Mouse (Mus musculus) lung, embryonic 14.5 days (tissue): ENCODE results near the gene Fsip1. TPM values are rescaled to one million over a fixed set of nuclear protein-coding genes. Genes with fewer than 3 reads are reported as not detected.

ENCODE experiments used
- ATAC-seq: fragments of 200-750 bp; cut with Nextera tagmentation; 2 replicates; pipeline ENCODE4 v1.8.0; 2017; ENCODE audit warnings: mild to moderate bottlenecking, moderate TSS enrichment, moderate library complexity; ENCODE audit not compliant: insufficient read depth
- DNase-seq: peaks from one replicate; pipeline ENCODE4 v3.0.0-alpha.2; 2015
- H3K27ac ChIP-seq: fragments of 300-500 bp; sonication (generic); 2 replicates; pipeline ENCODE4 v1.5.1; 2014; ENCODE audit warnings: low read depth, mild to moderate bottlenecking, moderate library complexity
- H3K27me3 ChIP-seq: fragments of 300-500 bp; sonication (generic); 2 replicates; pipeline ENCODE4 v1.6.1; 2014; ENCODE audit warnings: low read length, control low read depth; ENCODE audit not compliant: insufficient read depth
- H3K36me3 ChIP-seq: fragments of 300-500 bp; sonication (generic); 2 replicates; pipeline ENCODE4 v1.6.1; 2014; ENCODE audit warnings: control low read depth; ENCODE audit not compliant: insufficient read depth
- H3K4me1 ChIP-seq: fragments of 300-500 bp; sonication (generic); 2 replicates; pipeline ENCODE4 v1.6.1; 2014; ENCODE audit warnings: antibody characterized with exemption, control low read depth; ENCODE audit not compliant: insufficient read depth
- H3K4me2 ChIP-seq: fragments of 300-500 bp; sonication (generic); 2 replicates; pipeline ENCODE4 v1.6.1; 2014; ENCODE audit warnings: mild to moderate bottlenecking
- H3K4me3 ChIP-seq: fragments of 300-500 bp; sonication (generic); 2 replicates; pipeline ENCODE4 v1.5.1; 2014; ENCODE audit warnings: low read depth, low read length
- H3K9ac ChIP-seq: fragments of 300-500 bp; sonication (generic); 2 replicates; pipeline ENCODE4 v1.6.1; 2014
- H3K9me3 ChIP-seq: fragments of 300-500 bp; sonication (generic); 2 replicates; pipeline ENCODE4 v1.6.1; 2016; ENCODE audit warnings: low read depth, low read length, control low read depth
- CTCF ChIP-seq: IDR thresholded peaks from 2 replicates; pipeline ENCODE4 v1.5.1; 2016; ENCODE audit warnings: antibody characterized with exemption, low read depth
- WGBS: fragments of 180-500 bp; shearing (Covaris S2); extraction: QIAGEN DNeasy Blood & Tissue Kit; methylation state at CpG from one replicate; pipeline ENCODE4 v1.1.7; 2014; 5-methylcytosine and 5-hydroxymethylcytosine counted together
- polyA plus RNA-seq: library from polyadenylated mRNA; unstranded; fragments of >200 nt; fragmentation: Nextera tagmentation; extraction: Ambion mirVana; gene quantifications from 2 replicates; pipeline ENCODE4 v1.2.1, GENCODE M21; 2014

Fsip1 gene
- polyA plus RNA-seq, 1 experiment from 2014 or later: 1.1 TPM

GRCm38 (mm10) chr2:118141651-118142050, 115.1 kb downstream of the Fsip1 start:
- H3K4me3 ChIP-seq: no peak overlapping the region
- no peak for TF ChIP-seq CTCF
- no peaks in the 10 kb centered on the region for H3K4me1 ChIP-seq
- no peak overlapping the region for H3K4me2 ChIP-seq
- H3K36me3 ChIP-seq: no peaks in the 10 kb centered on the region
- ATAC-seq (no peak), DNase-seq (no peak)
- WGBS: 91% methylated on average over 10 of the region's 10 CpGs
- H3K27ac ChIP-seq: no peak overlapping the region
- H3K9me3 ChIP-seq: no peaks in the 10 kb centered on the region
- H3K9ac ChIP-seq: no peak overlapping the region
- no peaks in the 10 kb centered on the region for H3K27me3 ChIP-seq

GRCm38 (mm10) chr2:118139261-118139660, 117.5 kb downstream of the Fsip1 start:
- WGBS: 55% methylated on average over 6 of the region's 6 CpGs
- DNase-seq: peak; percentile 65
- no peaks in the 10 kb centered on the region for H3K36me3 ChIP-seq
- no peak overlapping the region for H3K4me3 ChIP-seq
- no peaks in the 10 kb centered on the region for H3K4me1 ChIP-seq
- H3K9ac ChIP-seq: no peak overlapping the region
- ATAC-seq: no peak
- no peaks in the 10 kb centered on the region for H3K27me3 ChIP-seq
- H3K27ac ChIP-seq: no peak overlapping the region
- H3K4me2 ChIP-seq: no peak overlapping the region
- no peaks in the 10 kb centered on the region for H3K9me3 ChIP-seq
- TF ChIP-seq CTCF: no peak

- H3K36me3 ChIP-seq: no peaks in the 10 kb centered on the region
- H3K9ac ChIP-seq: no peak overlapping the region
- WGBS: 84% methylated on average over 2 of the region's 2 CpGs
- ATAC-seq (no peak), DNase-seq (no peak)
- H3K27ac ChIP-seq: no peak overlapping the region
- H3K4me2 ChIP-seq: no peak overlapping the region
- H3K4me3 ChIP-seq: no peak overlapping the region
- no peak for TF ChIP-seq CTCF
- no peaks in the 10 kb centered on the region for H3K27me3 ChIP-seq
- no peaks in the 10 kb centered on the region for H3K4me1 ChIP-seq
- H3K9me3 ChIP-seq: no peaks in the 10 kb centered on the region
These were observed 119.0 kb downstream of the Fsip1 start for GRCm38 (mm10) chr2:118137776-118138175.

- no peak for TF ChIP-seq CTCF
- ATAC-seq (no peak), DNase-seq (no peak)
- Histone ChIP-seq H3K27me3 (no peaks in the 10 kb centered on the region), H3K4me2 (no peak overlapping the region), H3K36me3 (no peaks in the 10 kb centered on the region), H3K27ac (no peak overlapping the region), H3K4me1 (no peaks in the 10 kb centered on the region), H3K9me3 (no peaks in the 10 kb centered on the region), H3K4me3 (no peak overlapping the region), H3K9ac (no peak overlapping the region)
- WGBS: 74% methylated on average over 9 of the region's 9 CpGs
These were observed 119.7 kb downstream of the Fsip1 start for GRCm38 (mm10) chr2:118137071-118137470.

GRCm38 (mm10) chr2:118128313-118128712, 128.5 kb downstream of the Fsip1 start:
- TF ChIP-seq CTCF: no peak
- Histone ChIP-seq H3K9me3 (no peaks in the 10 kb centered on the region), H3K36me3 (peaks cover 37% of the 10 kb centered on the region), H3K27ac (no peak overlapping the region), H3K27me3 (no peaks in the 10 kb centered on the region), H3K9ac (no peak overlapping the region), H3K4me3 (no peak overlapping the region), H3K4me1 (no peaks in the 10 kb centered on the region), H3K4me2 (no peak overlapping the region)
- ATAC-seq (no peak), DNase-seq (no peak)
- WGBS: 41% methylated on average over 3 of the region's 3 CpGs

DNA sequence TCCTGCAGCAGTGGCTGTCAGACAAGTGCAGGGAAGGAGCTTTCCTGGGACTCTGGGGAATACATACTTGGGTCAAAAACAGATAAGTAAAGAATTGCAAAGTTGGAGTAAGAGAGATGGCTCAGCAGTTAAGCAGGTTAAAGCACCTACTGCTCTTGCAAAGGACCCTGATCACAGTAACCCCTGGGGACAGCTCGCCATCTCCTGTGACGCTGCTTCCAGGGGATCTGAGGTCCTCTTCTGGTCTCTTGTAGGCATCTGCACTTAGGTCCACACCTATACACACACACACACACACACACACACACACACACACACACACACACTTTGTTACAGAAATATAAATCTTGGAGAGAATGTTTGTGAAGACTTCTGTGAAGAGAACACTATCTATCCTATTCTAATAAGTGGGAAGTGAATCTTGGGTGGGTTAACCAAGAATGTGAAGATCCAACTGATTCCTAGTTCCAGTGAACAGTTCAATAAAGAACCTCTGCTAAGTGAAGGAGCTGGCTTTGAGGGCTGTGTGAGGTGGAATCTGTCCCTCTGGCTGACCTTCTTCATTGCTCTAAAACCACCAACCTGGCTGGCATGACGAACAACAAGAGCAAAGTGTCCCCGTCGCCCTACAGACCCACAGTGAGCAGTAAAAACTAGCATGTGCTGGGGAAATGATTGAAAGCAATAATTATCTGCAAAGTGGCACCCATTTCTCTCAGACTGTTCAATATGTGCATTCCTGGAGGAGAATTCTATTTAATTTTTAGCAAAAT, 129.1 kb downstream of the Fsip1 start:
- Histone ChIP-seq H3K4me2 (no peak overlapping the region), H3K4me3 (no peak overlapping the region), H3K36me3 (peaks cover 43% of the 10 kb centered on the region), H3K27me3 (no peaks in the 10 kb centered on the region), H3K9me3 (no peaks in the 10 kb centered on the region), H3K9ac (no peak overlapping the region), H3K4me1 (no peaks in the 10 kb centered on the region), H3K27ac (no peak overlapping the region)
- no peak for TF ChIP-seq CTCF
- ATAC-seq (peak; percentile 55), DNase-seq (peak; percentile 28)
- WGBS: 66% methylated on average over 5 of the region's 5 CpGs

DNA sequence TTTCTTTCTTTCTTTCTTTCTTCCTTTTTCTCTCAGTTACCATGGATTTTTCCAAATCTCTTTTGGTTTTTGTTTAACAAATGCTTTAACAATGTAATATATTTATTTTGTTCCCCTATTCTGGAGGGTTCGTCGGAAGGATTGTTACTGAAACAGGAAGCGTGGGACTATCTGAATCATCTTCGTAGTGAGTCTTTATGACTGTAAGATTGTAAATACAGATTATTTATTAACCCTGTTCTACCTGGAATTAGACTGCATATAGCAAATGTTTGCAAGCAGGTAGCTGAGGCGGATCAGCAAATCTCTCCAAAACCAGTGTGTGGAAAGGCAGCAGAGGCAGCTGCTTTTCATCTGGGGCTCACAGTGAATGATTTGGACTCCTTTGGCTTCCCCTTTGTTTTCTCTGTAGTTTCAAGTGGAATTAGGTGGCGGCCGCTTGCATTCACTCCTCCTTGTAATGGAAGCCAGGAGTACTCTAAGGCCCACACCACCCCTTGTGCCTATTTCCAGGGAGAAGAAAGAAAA, 130.8 kb downstream of the Fsip1 start:
- Histone ChIP-seq H3K27me3 (no peaks in the 10 kb centered on the region), H3K9ac (no peak overlapping the region), H3K27ac (no peak overlapping the region), H3K4me2 (no peak overlapping the region), H3K9me3 (no peaks in the 10 kb centered on the region), H3K36me3 (peaks cover 60% of the 10 kb centered on the region), H3K4me1 (no peaks in the 10 kb centered on the region), H3K4me3 (no peak overlapping the region)
- 62% methylated on average over 7 of the region's 7 CpGs for WGBS
- TF ChIP-seq CTCF: no peak
- peak; percentile 33 for DNase-seq
- no peak for ATAC-seq
